Mouse (Mus musculus) CD4-positive, CD25-positive, alpha-beta regulatory T cell, adult 2 months (primary cell): ENCODE data around the gene Gnat3.

Experiments
- DNase-seq: peaks from one replicate; pipeline ENCODE4 v3.0.0-alpha.2; 2012; ENCODE audit warnings: low read depth, low spot score

Gene Gnat3

DNA sequence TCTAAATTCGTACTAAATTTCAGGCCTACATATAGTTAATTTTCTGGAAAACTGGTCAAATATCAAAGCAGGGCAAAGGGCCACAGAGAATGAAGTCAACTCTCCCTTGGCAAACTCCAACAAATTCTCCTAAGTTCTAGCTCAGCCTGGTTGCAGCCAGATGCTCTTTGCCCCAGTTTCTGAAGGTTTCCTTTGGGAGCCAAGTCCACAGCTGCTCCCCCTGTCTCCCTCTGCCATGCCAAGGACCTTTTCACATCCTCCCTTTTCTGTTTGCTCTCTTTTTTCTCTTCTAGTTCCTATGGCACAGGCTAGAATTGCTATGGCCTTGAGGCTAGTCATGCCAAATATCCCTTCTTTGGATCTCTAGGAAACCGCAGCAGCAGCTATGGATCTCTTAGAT is 43.8 kb downstream of the Gnat3 start:
- DNase-seq = no peak

- no peak for DNase-seq
These were observed 44.7 kb downstream of the Gnat3 start for GRCm38 (mm10) chr5:18007067-18007466.

- no peak for DNase-seq
These were observed 48.0 kb downstream of the Gnat3 start for GRCm38 (mm10) chr5:18010301-18010700.

DNA sequence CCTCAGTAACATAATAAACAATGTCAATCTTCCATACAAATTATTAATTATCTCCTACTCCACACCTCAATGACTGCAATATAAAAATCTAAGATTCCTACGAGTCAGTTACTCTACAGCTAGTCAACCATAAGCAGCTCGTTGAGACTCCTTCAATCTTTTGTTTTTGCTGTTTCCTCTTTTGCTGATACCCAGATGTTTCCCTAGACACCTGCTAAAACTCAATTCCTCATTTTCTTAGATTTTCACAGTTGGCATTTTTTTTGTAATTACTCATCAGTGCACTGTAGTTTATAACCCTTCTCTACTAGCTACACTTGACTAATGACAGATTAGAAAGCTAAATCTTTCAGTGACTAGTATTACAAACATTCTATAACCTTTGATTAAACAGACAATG is 50.8 kb downstream of the Gnat3 start:
- DNase-seq = no peak

- DNase-seq = no peak
These were observed 52.0 kb downstream of the Gnat3 start for GRCm38 (mm10) chr5:18014209-18014829.

GRCm38 (mm10) chr5:18023347-18023746 is 61.0 kb downstream of the Gnat3 start:
- no peak for DNase-seq

GRCm38 (mm10) chr5:18027531-18027930 is 65.2 kb downstream of the Gnat3 start:
- DNase-seq = no peak

GRCm38 (mm10) chr5:18035848-18036638 is 73.7 kb downstream of the Gnat3 start:
- DNase-seq = no peak

DNA sequence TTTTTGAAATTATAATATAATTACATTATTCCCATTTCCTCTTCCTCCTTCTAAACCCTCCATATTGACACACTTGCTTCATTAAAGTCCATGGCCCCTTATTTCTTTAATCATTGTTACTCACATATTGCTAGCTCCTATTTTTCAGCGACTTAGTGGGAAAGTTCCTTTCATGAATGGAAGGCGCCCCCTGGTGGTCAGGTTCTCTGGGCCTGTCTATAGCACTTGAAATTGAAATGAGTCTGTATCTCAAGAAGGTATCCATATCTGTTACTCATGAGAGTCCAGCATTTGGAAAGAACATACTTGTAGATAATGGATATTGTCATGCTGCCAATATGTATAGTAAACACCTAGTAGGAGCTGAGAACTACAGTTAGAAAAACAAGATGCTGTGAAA is 80.7 kb downstream of the Gnat3 start:
- DNase-seq = peak; percentile 41

DNA sequence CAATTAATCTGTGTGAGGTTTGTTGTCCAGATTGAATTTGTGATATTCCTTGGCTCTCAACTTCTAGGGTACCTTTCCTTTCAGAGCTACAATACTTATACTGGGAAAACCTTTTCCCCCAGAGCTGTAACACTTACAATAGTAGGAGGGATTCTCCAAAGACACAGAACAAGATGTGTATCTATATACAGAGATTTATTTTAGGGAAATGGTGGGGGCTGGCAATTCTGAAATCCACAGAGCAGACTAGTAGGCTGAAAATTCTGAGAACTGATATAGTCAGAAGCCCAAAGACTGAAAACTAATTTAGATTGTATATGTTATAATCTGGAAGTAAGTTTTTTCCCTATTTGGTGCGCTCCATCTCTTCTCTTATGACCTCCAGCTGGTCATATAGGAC is 86.5 kb downstream of the Gnat3 start:
- no peak for DNase-seq

DNA sequence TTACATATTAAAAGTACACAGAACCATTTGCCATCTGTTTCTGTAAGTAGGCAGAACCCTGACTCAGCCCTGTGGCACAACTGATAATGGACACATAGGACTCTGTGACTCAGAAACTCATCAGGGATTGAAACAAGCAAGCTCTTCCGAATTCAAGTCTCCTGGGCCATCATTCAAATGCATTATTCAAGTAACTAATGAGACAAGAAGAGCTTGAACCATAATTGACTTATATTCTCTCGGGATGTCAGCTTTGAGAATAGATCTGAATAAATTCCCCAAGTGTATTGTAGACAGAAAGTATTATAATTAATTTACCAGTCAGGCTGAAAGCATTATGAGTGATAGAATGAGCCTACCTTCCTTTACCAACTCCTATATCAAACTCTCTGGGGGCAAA is 93.0 kb downstream of the Gnat3 start:
- DNase-seq = no peak
